Mouse (Mus musculus): ENCODE data around the gene Slc6a16.

The Slc6a16 gene

DNA sequence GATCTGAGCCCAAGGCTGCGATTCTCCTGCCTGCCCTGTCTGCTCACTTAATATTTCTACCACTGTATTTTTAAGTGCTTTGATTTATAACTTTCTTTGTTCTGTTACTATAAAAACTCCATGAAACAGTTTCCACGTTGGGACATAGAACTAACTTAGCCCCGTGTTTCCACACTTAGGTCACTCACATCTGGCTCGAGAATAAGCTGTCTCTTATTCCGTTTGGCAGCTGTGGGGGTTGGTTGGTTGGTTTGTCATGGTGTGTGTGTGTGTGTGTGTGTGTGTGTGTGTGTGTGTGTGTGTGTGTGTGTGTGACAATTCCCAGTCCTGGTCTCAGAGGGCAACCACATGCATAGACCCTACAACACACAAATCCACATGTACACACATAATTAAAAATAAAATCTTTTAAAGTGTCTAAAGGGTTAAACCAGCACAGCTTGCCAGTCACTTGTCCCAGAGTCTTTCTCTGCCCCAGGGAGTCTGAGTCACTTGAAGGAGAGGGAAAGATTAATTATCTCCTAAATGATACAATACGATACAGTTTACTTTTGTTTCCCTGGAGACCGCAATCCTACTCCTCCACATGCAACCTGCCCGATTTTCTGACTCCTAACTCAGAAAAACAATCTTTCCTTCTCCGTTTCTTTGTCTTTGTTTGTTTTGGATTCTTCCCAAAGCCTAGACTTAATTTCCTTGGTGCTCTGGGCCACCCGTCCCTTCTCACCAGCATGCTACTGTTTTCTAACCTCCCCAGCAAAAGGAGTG is 72.0 kb downstream of the Slc6a16 start:
- DNase-seq (ENCODE audit: low spot score) = no peak

DNA sequence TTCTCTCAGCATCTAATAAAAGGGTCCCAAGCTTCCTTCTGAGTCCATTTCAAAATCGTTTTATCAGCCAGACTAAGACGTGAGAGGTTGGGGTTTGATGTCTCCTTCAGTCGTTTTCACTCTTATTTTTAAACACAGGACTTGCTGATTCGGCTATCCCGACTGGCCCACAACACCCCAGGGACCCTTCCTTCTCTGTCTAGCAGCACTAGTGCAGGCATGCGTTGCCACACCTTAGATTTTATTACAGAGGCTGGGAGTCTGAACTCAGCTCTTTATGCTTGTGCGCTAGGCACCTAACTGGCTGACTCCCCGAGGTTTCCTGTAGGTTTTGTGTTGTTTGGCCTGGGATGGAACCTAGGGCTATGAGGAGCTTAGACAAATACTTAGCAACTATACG is 72.6 kb downstream of the Slc6a16 start:
- DNase-seq (ENCODE audit: low spot score) = no peak

DNA sequence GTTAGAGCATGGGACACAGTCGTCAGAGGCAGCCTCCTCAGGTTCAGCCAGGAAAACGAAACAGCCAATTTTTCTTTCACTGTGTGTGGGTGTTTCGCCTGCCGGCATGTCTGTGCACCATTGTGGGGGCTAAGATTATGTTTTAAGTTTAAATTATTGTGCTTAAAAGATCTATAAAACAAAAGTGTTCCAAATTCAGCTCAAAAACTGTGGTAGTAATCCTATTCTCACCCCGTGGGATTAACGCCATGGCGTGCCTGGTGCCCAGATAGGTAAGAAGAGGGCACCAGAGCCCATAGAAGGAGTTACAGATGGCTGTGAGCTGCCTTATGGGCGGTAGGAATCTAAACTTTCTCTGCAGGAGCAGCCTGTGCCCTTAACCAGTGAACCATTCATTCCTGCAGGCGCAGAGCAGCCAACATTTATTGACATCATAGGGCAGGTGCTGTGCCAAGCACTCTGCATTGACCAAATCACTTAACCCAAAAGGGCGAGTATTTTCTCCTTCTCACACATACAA is 74.4 kb downstream of the Slc6a16 start:
- no peak for DNase-seq (ENCODE audit: low spot score)

DNA sequence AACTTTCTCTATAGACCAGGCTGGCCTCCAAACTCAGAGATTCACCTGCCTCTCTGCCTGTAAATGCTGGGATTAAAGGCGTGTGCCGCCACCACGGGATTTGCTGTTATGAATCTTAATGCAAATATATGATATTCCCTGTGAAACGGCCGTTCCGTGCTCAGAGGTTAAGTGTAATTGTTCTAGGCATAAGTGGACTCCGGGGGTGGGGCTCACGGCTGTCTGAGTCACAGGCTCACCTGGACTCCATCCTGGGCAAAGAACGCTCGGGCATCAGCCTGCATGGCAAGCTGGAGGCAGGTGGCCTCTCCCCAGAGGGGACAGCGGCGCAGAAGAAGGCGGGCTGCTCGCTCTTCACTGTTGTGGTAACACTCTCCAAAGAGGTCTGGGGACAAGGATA is 75.7 kb downstream of the Slc6a16 start:
- no peak for DNase-seq (ENCODE audit: low spot score)

DNA sequence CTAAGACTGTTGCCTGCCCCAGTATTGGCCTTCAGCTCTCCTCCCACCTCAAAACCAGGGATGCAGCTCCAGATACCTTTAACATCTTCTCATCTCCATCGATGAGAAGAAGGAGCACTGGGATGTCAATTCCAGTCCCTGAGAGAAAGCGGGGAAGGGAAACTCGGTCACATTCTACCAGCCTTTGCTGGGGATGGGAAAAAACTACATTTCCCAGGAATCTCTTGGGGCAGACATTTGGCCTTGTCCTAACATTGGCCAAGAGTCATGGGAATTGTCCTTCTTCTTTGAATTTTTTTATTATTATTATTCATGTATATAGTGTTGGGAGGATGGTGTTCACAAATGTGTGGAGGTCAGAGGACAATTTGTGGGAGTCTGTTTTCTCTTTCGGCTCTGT is 81.4 kb downstream of the Slc6a16 start:
- no peak for DNase-seq (ENCODE audit: low spot score)
